Mouse (Mus musculus): Measurements from ENCODE around the gene Bgn.
"Not testable (repeated sequence)": the region's sequence is repeated elsewhere in the genome, so short reads cannot be mapped to it uniquely, and the experiment has no call there.

Gene Bgn

DNA sequence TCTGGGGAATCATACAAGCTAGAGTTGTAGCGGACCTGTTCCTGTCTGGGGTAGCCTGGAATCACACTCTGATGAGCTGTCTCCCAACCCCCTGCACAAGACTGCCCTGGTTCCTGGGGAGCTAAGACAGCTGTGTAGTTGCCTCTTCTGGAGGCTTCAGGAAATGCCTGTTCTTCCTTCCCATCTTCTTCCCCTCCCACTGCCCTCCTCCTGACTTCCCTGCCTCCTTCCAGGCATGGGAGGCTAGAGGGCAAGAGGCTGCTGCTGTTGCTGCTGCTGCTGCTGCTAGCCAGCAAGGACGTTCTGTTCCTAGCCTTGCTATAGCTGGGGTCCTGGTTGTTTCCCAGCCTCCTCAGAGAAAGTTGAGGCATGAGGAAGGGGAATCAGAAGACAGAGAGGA, 3.1 kb upstream of the Bgn start:
- Histone ChIP-seq H3K4me1 (replicated peaks; ENCODE audit: low read depth, low read length) (no peaks in the 10 kb centered on the region), H3K27me3 (ENCODE audit: insufficient read depth, low read length) (peaks cover 24% of the 10 kb centered on the region), H3K36me3 (ENCODE audit: insufficient read depth, low read length) (no peaks in the 10 kb centered on the region), H3K9me3 (ENCODE audit: low read length) (no peaks in the 10 kb centered on the region), H3K4me3 (replicated peaks; ENCODE audit: low read length) (no peak overlapping the region)
- no peak for TF ChIP-seq POU5F1 (IDR thresholded peaks at IDR 0.05; ENCODE audit: borderline replicate concordance, low read length)
- no peak for TF ChIP-seq NANOG (IDR thresholded peaks at IDR 0.05; ENCODE audit: borderline replicate concordance, low read length)

DNA sequence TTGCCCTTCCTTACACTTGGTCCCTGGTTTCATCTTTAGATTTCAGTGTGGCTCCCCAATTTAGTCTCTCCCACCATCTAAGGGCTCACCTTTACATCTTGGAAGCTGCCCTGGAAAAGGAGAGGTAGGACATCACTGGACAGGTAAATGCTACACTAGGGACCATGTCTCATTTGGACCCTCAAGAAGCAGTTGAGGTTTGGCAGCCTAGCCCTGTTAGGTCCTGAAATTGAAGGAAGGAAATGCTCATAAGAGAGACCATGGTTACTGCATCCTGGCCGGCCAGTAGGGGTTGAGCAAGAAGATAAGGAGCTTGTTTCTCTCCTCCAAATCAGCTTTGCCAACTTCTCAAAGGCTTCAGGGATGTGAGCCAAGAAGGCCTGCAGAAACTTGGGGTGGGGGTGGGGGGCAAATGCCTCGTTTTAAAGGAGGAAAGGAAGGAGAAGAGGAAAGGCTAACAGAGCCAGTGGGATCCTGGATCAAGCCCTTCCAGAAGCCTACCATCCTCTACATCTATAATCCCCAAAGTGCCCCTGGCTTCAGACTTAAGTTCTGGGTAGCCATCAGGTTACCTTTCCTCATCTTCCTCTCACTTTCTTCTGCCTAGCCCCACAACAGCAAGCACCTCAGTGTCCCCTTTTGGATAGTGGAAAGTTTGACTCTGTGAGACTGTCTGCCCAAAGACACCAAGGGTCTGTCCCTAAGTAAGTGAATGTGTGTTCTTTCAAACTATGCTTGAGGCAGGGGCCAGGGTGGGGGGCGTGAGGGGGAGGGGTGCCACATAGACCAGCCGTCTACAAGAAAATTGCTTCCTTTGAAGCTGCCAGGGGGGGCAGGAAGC, 539 bp upstream of the Bgn start:
- H3K4me1 ChIP-seq (replicated peaks; ENCODE audit: low read depth, low read length): no peaks in the 10 kb centered on the region
- no peaks in the 10 kb centered on the region for H3K9me3 ChIP-seq (ENCODE audit: low read length)
- H3K36me3 ChIP-seq (ENCODE audit: insufficient read depth, low read length): no peaks in the 10 kb centered on the region
- no peak overlapping the region for H3K4me3 ChIP-seq (replicated peaks; ENCODE audit: low read length)
- H3K27me3 ChIP-seq (ENCODE audit: insufficient read depth, low read length): peaks cover 33% of the 10 kb centered on the region
- TF ChIP-seq NANOG (IDR thresholded peaks at IDR 0.05; ENCODE audit: borderline replicate concordance, low read length): no peak
- TF ChIP-seq CTCF (conservative IDR thresholded peaks at IDR 0.05; ENCODE audit: low read length): no peak
- no peak for TF ChIP-seq POU5F1 (IDR thresholded peaks at IDR 0.05; ENCODE audit: borderline replicate concordance, low read length)

DNA sequence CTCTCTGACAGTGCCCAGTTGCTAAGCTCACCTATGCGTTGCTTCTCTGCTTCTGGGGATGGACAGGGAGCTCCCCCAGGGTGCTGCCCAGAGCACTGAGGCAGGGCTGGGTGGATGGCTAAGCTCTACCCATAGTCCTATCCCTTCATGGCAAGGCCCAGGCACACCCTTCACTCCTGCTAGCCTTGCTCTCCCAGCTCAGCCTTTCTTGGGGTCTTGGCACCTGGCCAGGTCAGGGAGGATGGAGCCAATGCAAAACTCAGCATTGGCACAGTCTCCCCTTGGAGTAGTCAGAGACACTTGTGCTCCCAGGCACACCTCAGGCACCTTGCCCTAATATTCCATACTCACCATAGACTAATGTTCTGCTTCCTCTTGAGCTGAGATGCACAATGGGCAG, 674 bp downstream of the Bgn start:
- Histone ChIP-seq H3K9me3 (ENCODE audit: low read length) (no peaks in the 10 kb centered on the region), H3K36me3 (ENCODE audit: insufficient read depth, low read length) (no peaks in the 10 kb centered on the region), H3K27me3 (ENCODE audit: insufficient read depth, low read length) (peaks cover 36% of the 10 kb centered on the region), H3K4me1 (replicated peaks; ENCODE audit: low read depth, low read length) (no peaks in the 10 kb centered on the region), H3K4me3 (replicated peaks; ENCODE audit: low read length) (no peak overlapping the region)
- TF ChIP-seq NANOG (IDR thresholded peaks at IDR 0.05; ENCODE audit: borderline replicate concordance, low read length): no peak
- no peak for TF ChIP-seq CTCF (conservative IDR thresholded peaks at IDR 0.05; ENCODE audit: low read length)
- no peak for TF ChIP-seq POU5F1 (IDR thresholded peaks at IDR 0.05; ENCODE audit: borderline replicate concordance, low read length)

DNA sequence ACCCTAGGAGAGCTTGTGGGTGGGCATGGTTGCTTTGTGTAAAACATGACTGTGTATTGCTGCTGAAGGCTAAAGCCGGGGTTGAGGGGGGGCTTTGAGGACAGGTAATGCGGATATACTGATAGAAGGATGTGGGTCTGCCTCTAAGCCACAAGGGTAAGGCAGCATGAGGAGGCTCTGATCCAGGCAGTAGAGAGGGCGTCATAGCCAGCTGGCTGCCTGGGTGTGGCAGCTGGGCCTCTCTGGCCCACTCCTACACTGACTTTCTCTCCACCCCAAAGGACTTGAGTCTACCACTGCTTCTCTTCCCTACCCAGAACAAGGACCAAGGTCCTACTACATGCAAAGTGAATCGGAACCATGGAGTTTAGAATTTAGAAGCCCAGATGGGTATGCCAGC, 1.5 kb downstream of the Bgn start:
- no peaks in the 10 kb centered on the region for H3K36me3 ChIP-seq (ENCODE audit: insufficient read depth, low read length)
- no peak overlapping the region for H3K4me3 ChIP-seq (replicated peaks; ENCODE audit: low read length)
- no peaks in the 10 kb centered on the region for H3K4me1 ChIP-seq (replicated peaks; ENCODE audit: low read depth, low read length)
- no peaks in the 10 kb centered on the region for H3K9me3 ChIP-seq (ENCODE audit: low read length)
- TF ChIP-seq CTCF (conservative IDR thresholded peaks at IDR 0.05; ENCODE audit: low read length): no peak
- no peak for TF ChIP-seq NANOG (IDR thresholded peaks at IDR 0.05; ENCODE audit: borderline replicate concordance, low read length)
- TF ChIP-seq POU5F1 (IDR thresholded peaks at IDR 0.05; ENCODE audit: borderline replicate concordance, low read length): no peak
- peaks cover 36% of the 10 kb centered on the region for H3K27me3 ChIP-seq (ENCODE audit: insufficient read depth, low read length)

DNA sequence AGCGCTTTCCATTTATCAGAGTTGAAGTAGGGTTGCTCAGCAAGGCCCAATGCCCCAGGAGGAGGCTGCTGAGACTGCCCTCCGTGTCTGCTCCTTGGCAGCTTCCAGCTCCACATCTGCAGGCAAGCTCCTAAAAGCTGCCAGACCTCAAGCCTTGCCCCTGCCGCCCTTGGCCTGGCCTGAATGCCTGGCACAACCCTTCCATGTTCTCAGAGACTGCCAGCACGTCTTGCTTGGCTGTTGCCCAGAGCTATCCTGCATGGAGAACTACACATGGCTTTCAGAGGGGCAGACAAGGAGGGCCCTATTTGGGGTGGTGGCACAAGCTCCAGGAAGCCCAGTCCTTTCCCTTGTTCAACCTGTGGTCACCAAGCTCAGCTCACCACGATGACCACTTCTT, 3.5 kb downstream of the Bgn start:
- TF ChIP-seq POU5F1 (IDR thresholded peaks at IDR 0.05; ENCODE audit: borderline replicate concordance, low read length) (no peak), CTCF (conservative IDR thresholded peaks at IDR 0.05; ENCODE audit: low read length) (no peak), NANOG (IDR thresholded peaks at IDR 0.05; ENCODE audit: borderline replicate concordance, low read length) (no peak)
- H3K4me3 ChIP-seq (replicated peaks; ENCODE audit: low read length): no peak overlapping the region
- H3K36me3 ChIP-seq (ENCODE audit: insufficient read depth, low read length): no peaks in the 10 kb centered on the region
- no peaks in the 10 kb centered on the region for H3K9me3 ChIP-seq (ENCODE audit: low read length)
- H3K4me1 ChIP-seq (replicated peaks; ENCODE audit: low read depth, low read length): no peaks in the 10 kb centered on the region
- H3K27me3 ChIP-seq (ENCODE audit: insufficient read depth, low read length): peaks cover 32% of the 10 kb centered on the region

DNA sequence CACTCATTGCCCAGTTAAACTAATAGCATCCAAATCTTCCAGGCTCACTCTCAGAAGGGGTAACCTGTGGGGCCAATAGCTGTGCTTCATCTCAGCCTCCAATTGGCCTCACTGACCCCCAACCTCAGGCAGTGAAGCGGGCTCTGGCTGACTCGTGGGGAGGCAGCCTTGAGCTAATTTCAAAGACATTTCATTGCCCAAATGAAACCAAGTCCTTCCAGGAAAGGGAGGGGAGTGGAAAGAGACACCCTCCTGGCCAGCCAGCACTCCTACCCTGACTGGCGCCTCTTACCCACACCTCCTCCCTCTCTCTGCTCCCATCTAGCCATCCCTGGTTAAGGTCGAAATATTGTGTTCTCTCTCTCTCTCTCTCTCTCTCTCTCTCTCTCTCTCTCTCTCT, 6.8 kb downstream of the Bgn start:
- Histone ChIP-seq H3K36me3 (ENCODE audit: insufficient read depth, low read length) (no peaks in the 10 kb centered on the region), H3K4me1 (replicated peaks; ENCODE audit: low read depth, low read length) (no peaks in the 10 kb centered on the region), H3K27me3 (ENCODE audit: insufficient read depth, low read length) (peaks cover 14% of the 10 kb centered on the region), H3K9me3 (ENCODE audit: low read length) (no peaks in the 10 kb centered on the region), H3K4me3 (replicated peaks; ENCODE audit: low read length) (no peak overlapping the region)
- TF ChIP-seq CTCF (conservative IDR thresholded peaks at IDR 0.05; ENCODE audit: low read length) (no peak), POU5F1 (IDR thresholded peaks at IDR 0.05; ENCODE audit: borderline replicate concordance, low read length) (no peak), NANOG (IDR thresholded peaks at IDR 0.05; ENCODE audit: borderline replicate concordance, low read length) (no peak)

DNA sequence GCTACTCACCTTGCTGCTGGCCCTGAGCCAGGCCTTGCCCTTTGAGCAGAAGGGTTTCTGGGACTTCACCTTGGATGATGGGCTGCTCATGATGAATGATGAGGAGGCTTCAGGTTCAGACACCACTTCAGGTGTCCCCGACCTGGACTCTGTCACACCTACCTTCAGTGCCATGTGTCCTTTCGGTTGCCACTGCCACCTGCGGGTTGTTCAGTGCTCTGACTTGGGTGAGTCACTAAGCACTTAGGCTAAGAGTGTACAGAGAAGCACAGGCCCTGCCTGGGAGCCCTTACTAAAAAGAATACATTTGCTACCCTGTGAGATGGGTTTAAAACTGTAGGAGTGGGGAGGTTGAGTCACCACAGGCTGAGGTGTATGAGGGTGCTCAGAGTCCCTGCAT, 7.4 kb downstream of the Bgn start:
- Histone ChIP-seq H3K27me3 (ENCODE audit: insufficient read depth, low read length) (peaks cover 14% of the 10 kb centered on the region), H3K36me3 (ENCODE audit: insufficient read depth, low read length) (no peaks in the 10 kb centered on the region), H3K9me3 (ENCODE audit: low read length) (no peaks in the 10 kb centered on the region), H3K4me3 (replicated peaks; ENCODE audit: low read length) (no peak overlapping the region), H3K4me1 (replicated peaks; ENCODE audit: low read depth, low read length) (no peaks in the 10 kb centered on the region)
- no peak for TF ChIP-seq CTCF (conservative IDR thresholded peaks at IDR 0.05; ENCODE audit: low read length)
- TF ChIP-seq NANOG (IDR thresholded peaks at IDR 0.05; ENCODE audit: borderline replicate concordance, low read length): no peak
- no peak for TF ChIP-seq POU5F1 (IDR thresholded peaks at IDR 0.05; ENCODE audit: borderline replicate concordance, low read length)

DNA sequence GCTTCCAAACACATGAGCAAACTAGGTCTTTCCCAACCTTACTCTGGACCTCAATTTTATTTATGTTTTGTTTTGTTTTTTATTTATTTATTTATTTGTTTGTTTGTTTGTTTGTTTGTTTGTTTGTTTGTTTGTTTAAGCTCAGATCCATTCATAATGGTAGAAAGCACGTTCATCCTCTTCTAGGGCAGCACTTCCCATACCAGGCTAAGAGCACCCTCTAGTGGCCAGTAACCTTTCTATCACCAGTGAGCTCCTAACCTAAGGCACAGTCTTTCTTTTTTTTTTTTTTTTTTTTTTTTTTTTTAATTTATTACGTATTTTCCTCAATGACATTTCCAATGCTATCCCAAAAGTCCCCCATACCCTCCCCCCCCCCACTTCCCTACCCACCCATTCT, 10.2 kb downstream of the Bgn start:
- H3K4me3 ChIP-seq (replicated peaks; ENCODE audit: low read length); H3K27me3 ChIP-seq (ENCODE audit: insufficient read depth, low read length); H3K9me3 ChIP-seq (ENCODE audit: low read length); H3K36me3 ChIP-seq (ENCODE audit: insufficient read depth, low read length); H3K4me1 ChIP-seq (replicated peaks; ENCODE audit: low read depth, low read length): not testable (repeated sequence)
- peak; percentile 24; the same call in 1 of the 2 replicates for TF ChIP-seq CTCF (conservative IDR thresholded peaks at IDR 0.05; ENCODE audit: low read length)

DNA sequence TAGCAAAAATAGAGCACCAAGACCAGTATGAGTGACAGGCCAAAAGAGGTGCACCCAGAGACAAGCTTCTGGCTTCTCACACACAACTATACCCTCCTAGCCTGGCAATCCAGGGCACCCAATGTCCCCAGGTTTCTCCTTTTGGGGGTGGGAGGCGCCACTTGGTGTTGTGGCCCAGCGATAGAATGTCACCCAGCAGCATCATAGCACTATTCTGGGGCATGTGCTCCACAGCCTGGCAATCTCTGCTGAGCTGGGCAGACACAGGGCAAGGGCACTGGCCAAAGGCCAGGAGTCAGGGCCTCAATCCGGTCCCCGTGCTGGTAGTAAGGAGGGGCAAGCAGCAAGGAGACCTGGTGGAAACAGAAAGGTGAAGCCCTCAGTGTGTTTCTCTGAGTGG, 13.3 kb downstream of the Bgn start:
- no peak for TF ChIP-seq POU5F1 (IDR thresholded peaks at IDR 0.05; ENCODE audit: borderline replicate concordance, low read length)
- TF ChIP-seq CTCF (conservative IDR thresholded peaks at IDR 0.05; ENCODE audit: low read length): no peak
- no peak for TF ChIP-seq NANOG (IDR thresholded peaks at IDR 0.05; ENCODE audit: borderline replicate concordance, low read length)
- Histone ChIP-seq H3K4me1 (replicated peaks; ENCODE audit: low read depth, low read length) (no peaks in the 10 kb centered on the region), H3K9me3 (ENCODE audit: low read length) (no peaks in the 10 kb centered on the region)

More for the DNA sequence above, 13.3 kb downstream of the Bgn start:
- Histone ChIP-seq H3K36me3 (ENCODE audit: insufficient read depth, low read length) (no peaks in the 10 kb centered on the region), H3K27me3 (ENCODE audit: insufficient read depth, low read length) (peaks cover 15% of the 10 kb centered on the region), H3K4me3 (replicated peaks; ENCODE audit: low read length) (no peak overlapping the region)
